Mouse (Mus musculus) NIH3T3 (cell line): ENCODE data around the gene Slco1a5.
"Not testable (repeated sequence)": the region's sequence is repeated elsewhere in the genome, so short reads cannot be mapped to it uniquely, and the experiment has no call there.

Experiments used
- DNase-seq: peaks from one replicate; pipeline ENCODE4 v3.0.0-alpha.2; 2012; ENCODE audit warnings: low read depth

The Slco1a5 gene

DNA sequence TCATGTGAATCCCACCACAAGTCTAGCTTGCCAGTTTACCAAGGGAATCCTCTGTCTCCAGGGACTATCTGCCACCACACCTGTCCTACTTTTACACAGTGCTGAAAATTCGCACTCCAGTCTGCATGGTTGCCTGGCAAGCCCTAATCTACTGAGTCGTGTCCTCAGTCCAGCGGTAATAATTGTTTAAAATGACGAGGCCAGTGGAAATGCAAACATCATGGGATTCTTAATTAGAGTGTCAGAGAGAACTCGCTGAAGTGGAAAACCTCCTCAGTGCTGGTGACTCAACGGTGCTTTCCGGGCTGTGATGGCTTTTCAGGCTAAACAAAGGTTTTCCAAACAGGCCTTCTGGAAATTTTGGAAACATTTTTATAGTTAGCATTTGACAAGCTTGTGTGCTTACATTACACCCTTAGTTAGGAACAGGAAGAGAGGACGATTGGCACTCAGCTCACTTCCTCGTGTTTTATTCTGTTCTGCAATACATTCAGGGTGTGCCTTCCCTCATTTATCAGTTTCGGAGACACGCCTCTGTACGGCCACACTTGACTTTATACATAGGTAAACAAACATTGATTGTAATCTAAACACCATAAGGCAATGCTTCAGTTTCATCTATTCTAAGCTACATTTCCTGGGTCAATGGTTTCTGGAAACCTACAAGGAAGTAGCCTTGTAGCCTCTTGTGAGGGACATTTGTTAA lies 33.2 kb downstream of the Slco1a5 start:
- DNase-seq: peak; percentile 58

DNA sequence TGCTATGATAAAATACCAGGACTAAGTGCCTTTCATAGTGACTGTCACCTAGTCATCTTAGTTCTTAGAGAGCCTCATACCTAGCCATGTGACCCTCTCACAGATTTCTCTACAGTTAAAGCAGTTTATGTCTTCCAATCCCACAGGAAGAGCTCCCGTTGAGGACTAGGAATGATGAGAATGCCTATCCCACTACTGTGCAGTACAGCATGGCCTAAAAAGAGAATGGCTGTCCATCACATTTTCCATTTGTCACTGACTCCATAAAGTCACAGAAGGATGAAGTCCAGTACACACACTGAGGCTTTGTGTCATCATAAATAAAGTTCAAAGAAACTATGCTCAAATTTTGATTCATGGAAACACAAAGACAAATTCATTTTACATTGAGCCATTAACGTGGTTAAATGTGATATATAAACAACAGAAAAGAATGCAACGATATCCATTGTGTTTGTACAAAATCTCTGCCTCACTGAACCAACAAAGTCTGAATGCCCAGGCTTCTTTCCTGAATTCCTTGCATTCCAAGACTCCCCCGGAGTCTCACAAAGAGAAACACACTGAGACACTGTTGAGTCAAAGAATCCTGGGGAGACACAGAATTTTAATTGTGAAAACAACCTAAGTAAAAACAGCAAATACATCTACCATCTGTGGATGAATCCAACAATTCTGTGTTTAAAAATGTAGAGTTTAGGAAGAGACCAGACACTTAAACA lies 46.9 kb downstream of the Slco1a5 start:
- no peak for DNase-seq

DNA sequence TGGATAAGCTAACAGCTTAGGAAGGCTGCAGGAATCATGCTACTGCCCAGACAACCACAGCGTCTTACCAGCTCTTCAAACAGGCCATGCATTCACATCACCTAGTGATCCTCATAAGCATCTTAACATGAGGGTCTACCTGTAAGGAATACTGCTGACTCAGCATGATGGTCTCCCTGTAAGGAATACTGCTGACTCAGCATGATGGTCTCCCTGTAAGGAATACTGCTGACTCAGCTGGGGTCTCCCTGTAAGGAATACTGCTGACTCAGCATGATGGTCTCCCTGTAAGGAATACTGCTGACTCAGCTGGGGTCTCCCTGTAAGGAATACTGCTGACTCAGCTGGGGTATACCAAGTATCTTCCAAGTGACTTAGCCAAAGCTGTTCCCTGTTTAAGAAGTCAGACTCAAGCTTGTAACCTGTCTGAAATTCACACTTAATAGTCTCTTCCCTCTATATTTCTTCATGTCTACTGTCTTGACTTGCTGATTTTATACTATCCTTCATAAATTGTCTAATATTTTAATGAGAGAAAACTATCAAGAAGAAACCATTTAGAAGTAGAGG lies 72.0 kb downstream of the Slco1a5 start:
- not testable (repeated sequence) for DNase-seq

DNA sequence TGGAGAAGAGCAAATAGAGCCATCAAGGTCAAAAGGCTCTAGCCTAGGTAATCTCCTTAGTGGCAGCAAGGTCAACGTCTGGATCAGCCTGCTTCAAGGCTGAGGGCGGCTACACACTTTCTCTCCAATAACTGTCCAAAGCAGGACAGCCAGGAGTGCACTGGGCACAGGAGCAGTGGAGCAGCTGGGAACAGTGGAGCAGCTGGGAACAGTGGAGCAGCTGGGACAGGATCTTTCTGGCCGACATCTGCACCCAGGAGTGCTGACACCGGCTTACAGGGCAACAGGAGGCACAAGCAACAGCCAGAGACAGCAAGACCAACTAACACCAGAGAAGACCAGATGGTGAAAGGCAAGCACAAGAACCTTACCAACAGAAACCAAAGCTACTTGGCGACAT lies 77.7 kb downstream of the Slco1a5 start:
- DNase-seq: no peak

DNA sequence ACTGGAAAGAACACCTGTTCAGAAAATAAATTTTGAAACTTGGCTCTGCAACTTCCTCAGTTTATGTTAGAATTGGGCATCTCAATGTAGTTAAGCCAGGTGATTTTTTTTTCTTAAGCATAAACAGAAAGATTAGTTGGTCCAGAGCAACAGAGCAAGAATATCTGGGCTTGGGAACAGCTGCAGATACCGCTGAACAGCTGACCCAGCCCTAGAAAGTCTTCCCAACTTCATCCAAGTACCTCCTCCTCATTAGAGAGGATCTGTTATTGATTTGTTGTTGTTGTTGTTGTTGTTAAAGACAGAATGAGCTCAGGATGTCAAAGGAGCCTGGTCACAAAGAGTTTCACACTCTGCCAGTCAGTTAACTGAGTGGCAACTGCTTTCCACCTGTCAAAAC lies 83.3 kb downstream of the Slco1a5 start:
- DNase-seq: no peak

DNA sequence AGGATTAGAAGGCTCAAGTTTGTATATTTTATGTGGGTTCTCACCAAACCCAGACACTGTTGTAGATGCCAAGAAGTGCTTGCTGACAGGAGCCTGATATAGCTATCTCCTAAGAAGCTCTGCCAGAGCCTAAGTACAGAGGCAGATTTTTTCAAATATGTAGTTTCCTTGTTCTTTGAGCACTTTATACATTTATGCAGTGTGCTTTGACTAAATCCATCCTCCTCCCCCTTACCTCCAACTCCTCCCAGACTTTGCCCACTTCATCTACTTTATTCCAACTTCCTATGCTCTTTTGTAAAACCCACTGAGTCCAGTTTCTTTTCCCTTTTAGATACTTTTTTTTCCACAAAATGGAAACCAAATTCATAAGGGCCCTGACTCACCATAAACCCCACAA lies 102.6 kb downstream of the Slco1a5 start:
- DNase-seq: no peak

DNA sequence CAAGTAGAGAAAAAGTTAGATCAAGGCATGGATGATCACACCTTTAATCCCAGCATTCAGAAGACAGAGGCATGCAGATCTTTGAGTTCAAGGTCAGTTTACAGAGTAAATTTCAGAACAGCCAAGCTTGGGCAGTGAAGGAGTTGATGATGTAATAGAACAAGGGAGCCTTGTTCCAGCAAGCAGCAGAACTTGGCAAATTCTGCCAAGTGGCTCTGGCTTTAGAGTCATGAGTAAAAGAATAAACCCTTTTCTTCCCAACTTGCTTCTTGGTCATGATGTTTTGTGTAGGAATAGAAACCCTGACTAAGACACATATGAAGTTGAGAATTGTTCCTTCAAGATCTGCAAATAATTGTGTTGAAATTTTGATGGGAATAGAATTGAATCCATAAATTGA lies 111.0 kb downstream of the Slco1a5 start:
- peak; percentile 77 for DNase-seq

DNA sequence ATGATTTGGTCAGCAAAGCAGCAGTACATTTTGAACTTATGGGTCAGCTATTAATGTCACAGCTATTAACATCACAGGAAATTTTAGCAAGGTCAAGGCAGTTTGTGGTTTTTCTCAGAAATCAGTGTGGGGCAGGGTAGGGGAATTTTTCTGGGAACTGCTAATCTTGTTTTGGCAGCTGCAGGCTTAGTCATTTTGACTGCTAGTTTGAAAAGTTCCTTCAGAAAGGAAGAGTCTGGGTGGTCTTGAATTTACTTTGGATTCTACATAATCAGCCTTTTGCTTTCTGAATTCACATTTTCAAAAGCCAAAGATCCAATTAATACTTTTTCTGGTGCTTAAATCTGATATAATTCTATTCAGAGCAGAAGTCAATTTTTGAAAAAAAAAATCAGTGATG lies 113.0 kb downstream of the Slco1a5 start:
- DNase-seq: no peak

DNA sequence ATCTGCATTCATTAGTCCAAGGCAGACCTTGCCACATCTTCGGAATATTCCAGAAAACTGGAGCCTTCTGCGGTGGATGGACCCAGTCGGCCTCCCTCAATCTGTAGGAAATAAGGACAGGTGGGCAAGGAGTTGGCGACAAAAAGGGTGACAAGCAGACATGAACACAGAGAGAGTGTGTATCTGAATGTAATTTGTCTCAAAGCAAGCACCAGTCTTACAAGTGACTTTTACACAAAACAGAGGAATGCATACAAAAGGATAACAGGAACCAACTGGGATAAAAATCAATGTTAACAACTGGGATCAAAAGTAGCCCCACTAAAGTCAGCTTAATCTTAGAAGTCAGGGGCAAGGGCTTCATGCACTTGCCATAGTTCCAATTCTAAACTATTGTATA lies 114.4 kb downstream of the Slco1a5 start, which contains the start of gene Slco1a6:
Gene Slco1a6 (minus strand): TSS at position 101 of the 400 bp plus-strand sequence.
- DNase-seq: no peak

DNA sequence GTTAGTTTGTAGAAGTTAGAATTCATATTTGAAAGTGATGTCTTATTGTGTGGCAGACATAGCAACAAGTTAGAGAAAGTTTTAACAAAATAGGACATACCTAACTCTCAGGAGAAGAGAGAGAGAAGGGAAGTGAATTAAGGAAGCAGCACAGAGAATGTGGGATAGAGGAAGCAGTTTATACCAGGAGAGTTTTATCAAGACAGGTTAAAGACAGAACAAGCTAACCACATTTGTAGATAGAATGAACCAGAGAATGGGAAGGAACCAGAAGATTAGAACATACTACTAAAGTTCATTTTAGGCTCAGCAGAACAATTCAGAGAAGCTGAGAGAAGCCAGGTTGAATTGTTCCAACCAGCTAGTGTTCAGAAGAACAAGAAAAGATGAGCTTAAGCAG lies 122.3 kb downstream of the Slco1a5 start:
- no peak for DNase-seq

DNA sequence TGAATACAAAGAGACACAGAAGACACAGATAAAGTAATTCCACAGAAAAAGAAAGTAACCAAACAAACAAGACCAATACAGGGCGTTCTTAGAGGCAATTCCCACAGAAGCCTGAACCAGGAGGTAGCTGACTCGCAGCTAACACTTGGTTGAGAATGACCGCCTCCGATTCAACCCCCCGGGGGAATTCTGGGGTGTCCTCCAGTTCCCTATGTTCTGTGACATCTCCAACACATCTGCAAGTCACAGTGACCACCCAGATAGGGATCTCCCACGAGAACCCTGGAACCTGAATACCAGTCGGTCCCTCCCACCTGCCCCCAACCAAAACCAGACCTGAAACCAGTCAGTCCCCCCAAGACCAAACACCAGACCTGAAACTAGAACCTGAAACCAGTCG lies 128.5 kb downstream of the Slco1a5 start:
- DNase-seq: no peak

DNA sequence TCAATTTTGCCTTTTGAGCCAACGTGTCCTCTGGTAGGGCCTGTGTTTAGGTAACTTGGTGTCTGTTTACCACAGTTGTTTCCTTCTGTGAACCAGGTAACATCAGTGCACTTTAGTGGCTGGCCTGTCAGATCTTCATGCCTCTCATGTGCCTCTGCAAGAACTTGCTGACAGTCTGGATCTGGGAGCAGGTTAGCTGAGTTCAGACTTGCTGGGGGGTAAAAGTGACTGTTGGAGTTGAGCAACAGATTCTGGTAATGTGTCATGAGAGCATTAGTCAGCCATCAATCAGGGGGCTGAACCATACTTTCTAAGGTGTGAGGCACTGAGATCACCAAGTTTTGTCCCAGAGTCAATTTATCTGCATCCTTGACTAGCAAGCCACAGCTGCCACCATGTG lies 130.8 kb downstream of the Slco1a5 start:
- peak; percentile 76 for DNase-seq

DNA sequence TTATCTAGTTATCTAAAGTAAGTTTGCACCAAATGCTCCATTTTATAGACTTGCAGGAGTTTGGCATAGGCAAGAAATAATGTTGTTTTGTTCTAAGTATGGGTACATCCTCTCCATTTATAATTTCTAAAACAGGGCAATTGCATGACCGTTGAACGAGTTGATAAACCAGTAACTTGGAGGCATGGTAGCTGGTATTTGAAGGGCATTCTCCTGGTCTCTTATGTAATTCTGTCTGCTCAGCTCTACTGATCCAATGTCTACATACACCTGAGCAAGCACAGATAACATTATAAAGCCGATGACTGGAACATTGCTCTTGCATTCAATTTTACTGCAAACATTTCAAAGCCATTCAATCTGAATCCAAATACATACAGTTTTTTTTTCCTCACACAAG lies 135.4 kb downstream of the Slco1a5 start:
- no peak for DNase-seq

DNA sequence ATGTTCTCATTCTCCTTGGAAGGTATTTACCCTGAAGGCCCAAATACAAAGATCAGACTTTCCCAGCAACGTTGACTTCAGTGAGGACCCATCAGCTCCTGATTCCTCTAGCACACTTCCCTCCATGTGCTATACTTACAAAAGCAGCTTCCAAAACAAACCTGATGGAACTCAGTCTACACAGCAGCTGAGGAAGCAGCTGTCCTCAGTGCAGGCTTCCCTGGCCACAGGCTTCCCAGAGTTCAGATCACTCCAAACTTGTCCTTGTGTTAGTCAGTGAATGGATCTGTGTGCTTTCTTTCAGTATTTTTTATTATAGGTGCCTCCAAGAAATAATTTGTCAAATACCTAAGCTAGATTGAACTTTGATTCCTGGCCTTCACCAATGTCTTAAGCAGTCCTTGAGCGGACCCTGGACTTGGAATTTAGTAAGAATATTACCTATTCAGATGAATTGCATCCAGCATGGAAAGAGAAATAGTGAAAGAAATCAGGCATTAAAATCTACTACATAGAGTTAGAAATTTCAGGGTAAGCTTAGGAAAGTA lies 136.8 kb downstream of the Slco1a5 start:
- DNase-seq: no peak
